23 mouse cellular contexts compared by ENCODE assay signal in genomic region chr10:49456791-49457190, GRCm38 (mm10).
DNase-seq lines count a peak whose midpoint lies in the region; ATAC-seq and TF ChIP-seq lines count a peak whose summit lies in the region.
"Had no signal": no experiment of that assay in that cellular context is flagged by ENCODE, and none has a peak within 500 bp of the region (broad histone marks: within the 10 kb centered on the region; RNA-seq: fewer than 3 reads in every experiment).

No protein-coding gene starts in this region.

- WGBS in intestine, embryonic 16.5 days: 84% methylated on average over 2 of the region's 2 CpGs

- no peaks in the 10 kb centered on the region for H3K27me3 ChIP-seq in intestine, embryonic 16.5 days (replicated peaks; ENCODE audit: control insufficient read depth, insufficient read depth, low read length)
- H3K27me3 ChIP-seq: CH12.LX, Patski had no signal

- peak overlapping the region; percentile 80 for H3K27ac ChIP-seq in layer of hippocampus, adult 2 months
- no peak overlapping the region for H3K27ac ChIP-seq in intestine, embryonic 16.5 days (ENCODE audit: low read length)

- no peak for ATAC-seq in intestine, embryonic 16.5 days
- ATAC-seq: activated CD4-positive, CD25-positive, alpha-beta regulatory T cell, adult 4 months; CD4-positive, CD25-positive, alpha-beta regulatory T cell, adult 4 months; Patski had no signal

- no peak overlapping the region for H3K4me2 ChIP-seq in intestine, embryonic 16.5 days (ENCODE audit: low read depth, low read length)

- H3K4me1 ChIP-seq in intestine, embryonic 16.5 days (ENCODE audit: control insufficient read depth, insufficient read depth, low read length): no peaks in the 10 kb centered on the region

- no peak overlapping the region for H3K9ac ChIP-seq in intestine, embryonic 16.5 days (ENCODE audit: low read depth, low read length)

- no peak overlapping the region for H3K4me3 ChIP-seq in layer of hippocampus, adult 2 months
- no peak overlapping the region for H3K4me3 ChIP-seq in intestine, embryonic 16.5 days (ENCODE audit: low read length)

- H3K9me3 ChIP-seq in intestine, embryonic 16.5 days (ENCODE audit: control insufficient read depth, low read length): no peaks in the 10 kb centered on the region
- H3K9me3 ChIP-seq: G1E had no signal

- DNase-seq in layer of hippocampus, adult 2 months (ENCODE audit: low spot score in 2 of 2): peak in 1 of 2 experiments; percentile 39
- DNase-seq in layer of hippocampus, postnatal 36 days: no peak
- peak; percentile 24 for DNase-seq in layer of hippocampus, adult 9-10 months (ENCODE audit: low spot score)
- no peak for DNase-seq in layer of hippocampus, postnatal 25 days (ENCODE audit: extremely low spot score in 1 of 2, low spot score in 1 of 2)
- DNase-seq in layer of hippocampus, adult 9-11 months: peak; percentile 21
- no peak for DNase-seq in layer of hippocampus, adult 8-10 months (ENCODE audit: low spot score in 2 of 2)
- DNase-seq in brain, adult 2 months (ENCODE audit: low read depth, low spot score): peak; percentile 35
- DNase-seq: adrenal gland, adult 2 months; adrenal gland, adult 8-10 months; adrenal gland, postnatal 10 days; adrenal gland, postnatal 14 days; adrenal gland, postnatal 25 days; adrenal gland, postnatal 36 days; B cell, adult 2 months; cerebellum, adult 11 months; cerebellum, adult 11-12 months; cerebellum, adult 18-20 months had no signal

- no peak for TF ChIP-seq CTCF in layer of hippocampus, adult 2 months (conservative IDR thresholded peaks at IDR 0.05)

- no peaks in the 10 kb centered on the region for H3K36me3 ChIP-seq in intestine, embryonic 16.5 days (ENCODE audit: control insufficient read depth, insufficient read depth, low read length)
- H3K36me3 ChIP-seq: G1E had no signal

Comparison
In these comparisons a context has a peak if more than half of its experiments do, and no peak if none do; other contexts are left out.
1. DNase-seq: peak in layer of hippocampus, adult 9-10 months (single experiment), layer of hippocampus, adult 9-11 months (single experiment) and brain, adult 2 months (single experiment); none in layer of hippocampus, postnatal 36 days (0 of 2), layer of hippocampus, postnatal 25 days (0 of 2) and layer of hippocampus, adult 8-10 months (0 of 2).